Mouse (Mus musculus) cortical plate, adult 2 months (tissue): Measurements from ENCODE around the gene Lcn4.

Experiments used
- CTCF ChIP-seq: fragments of 200-500 bp; IDR thresholded peaks from 2 replicates; pipeline ENCODE4 v1.5.1; 2011; ENCODE audit warnings: mild to moderate bottlenecking, control low read depth, low read length; ENCODE audit not compliant: insufficient read depth; ENCODE audit errors: extremely low read depth
- POLR2A ChIP-seq: fragments of 200-500 bp; IDR thresholded peaks from 2 replicates; pipeline ENCODE4 v1.6.1; 2011; ENCODE audit warnings: mild to moderate bottlenecking, low read length, control low read depth; ENCODE audit not compliant: insufficient read depth; ENCODE audit errors: extremely low read depth

GRCm38 (mm10) chr2:26617928-26618327, 53.2 kb downstream of the Lcn4 start:
- TF ChIP-seq POLR2A = no peak
- TF ChIP-seq CTCF = no peak
